Mouse (Mus musculus) hindbrain, embryonic 12.5 days (tissue): ENCODE data around the gene Crim1. TPM values are rescaled to one million over a fixed set of nuclear protein-coding genes. Genes with fewer than 3 reads are reported as not detected.

ENCODE experiments used
- ATAC-seq: fragments of 200-750 bp; cut with Nextera tagmentation; 2 replicates; pipeline ENCODE4 v1.8.0; 2017; ENCODE audit warnings: moderate TSS enrichment; ENCODE audit not compliant: low FRiP score
- H3K27ac ChIP-seq: fragments of 300-500 bp; sonication (generic); 2 replicates; pipeline ENCODE4 v1.5.1; 2016; ENCODE audit warnings: mild to moderate bottlenecking
- H3K27me3 ChIP-seq: fragments of 300-500 bp; sonication (generic); 2 replicates; pipeline ENCODE4 v1.6.1; 2016; ENCODE audit warnings: mild to moderate bottlenecking
- H3K36me3 ChIP-seq: fragments of 300-500 bp; sonication (generic); 2 replicates; pipeline ENCODE4 v1.6.1; 2016; ENCODE audit warnings: mild to moderate bottlenecking
- H3K4me1 ChIP-seq: fragments of 300-500 bp; sonication (generic); 2 replicates; pipeline ENCODE4 v1.6.1; 2016
- H3K4me2 ChIP-seq: fragments of 300-500 bp; sonication (generic); replicated peaks from 2 replicates; pipeline ENCODE4 v1.6.1; 2016; ENCODE audit warnings: mild to moderate bottlenecking
- H3K4me3 ChIP-seq: fragments of 300-500 bp; sonication (generic); 2 replicates; pipeline ENCODE4 v1.5.1; 2016; ENCODE audit warnings: mild to moderate bottlenecking
- H3K9ac ChIP-seq: fragments of 300-500 bp; sonication (generic); 2 replicates; pipeline ENCODE4 v1.6.1; 2016; ENCODE audit warnings: mild to moderate bottlenecking, moderate library complexity
- H3K9me3 ChIP-seq: fragments of 300-500 bp; sonication (generic); replicated peaks from 2 replicates; pipeline ENCODE4 v1.6.1; 2016; ENCODE audit warnings: mild to moderate bottlenecking
- WGBS: fragments of 180-500 bp; shearing (Covaris S2); methylation state at CpG from one replicate; pipeline ENCODE4 v1.1.7; 2016; 5-methylcytosine and 5-hydroxymethylcytosine counted together
- polyA plus RNA-seq: library from polyadenylated mRNA; unstranded; fragments of >200 nt; fragmentation: Nextera tagmentation; extraction: Ambion mirVana; gene quantifications from 2 replicates; pipeline ENCODE4 v1.2.1, GENCODE M21; 2016

Crim1 gene
- polyA plus RNA-seq, 1 experiment from 2014 or later, result 11.0 TPM

DNA sequence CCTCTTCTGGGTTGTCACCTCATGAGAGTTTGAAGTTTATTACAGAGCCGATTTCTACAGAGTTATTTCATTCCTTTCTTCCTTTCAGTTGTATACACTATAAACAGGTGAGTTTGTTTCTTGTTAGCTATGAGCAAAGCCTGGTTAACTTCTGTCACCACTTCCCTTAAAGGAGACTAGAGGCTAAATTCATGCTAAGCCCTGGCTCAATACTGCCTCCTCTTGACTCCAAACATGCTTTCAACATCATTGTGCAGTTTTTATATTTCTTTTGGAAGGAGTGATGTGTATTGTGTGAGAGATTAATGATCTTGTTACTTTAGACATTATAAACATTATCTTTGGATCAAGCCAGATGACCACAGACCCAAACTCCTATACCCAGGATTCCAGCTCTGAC is 170.4 kb downstream of the Crim1 start:
- Histone ChIP-seq H3K9ac (no peak overlapping the region), H3K4me2 (no peak overlapping the region), H3K4me1 (no peaks in the 10 kb centered on the region), H3K27me3 (no peaks in the 10 kb centered on the region), H3K9me3 (no peaks in the 10 kb centered on the region), H3K4me3 (no peak overlapping the region), H3K36me3 (peaks cover 44% of the 10 kb centered on the region), H3K27ac (no peak overlapping the region)
- ATAC-seq, result no peak
- WGBS, result 85% methylated on average over 1 of the region's 1 CpGs

DNA sequence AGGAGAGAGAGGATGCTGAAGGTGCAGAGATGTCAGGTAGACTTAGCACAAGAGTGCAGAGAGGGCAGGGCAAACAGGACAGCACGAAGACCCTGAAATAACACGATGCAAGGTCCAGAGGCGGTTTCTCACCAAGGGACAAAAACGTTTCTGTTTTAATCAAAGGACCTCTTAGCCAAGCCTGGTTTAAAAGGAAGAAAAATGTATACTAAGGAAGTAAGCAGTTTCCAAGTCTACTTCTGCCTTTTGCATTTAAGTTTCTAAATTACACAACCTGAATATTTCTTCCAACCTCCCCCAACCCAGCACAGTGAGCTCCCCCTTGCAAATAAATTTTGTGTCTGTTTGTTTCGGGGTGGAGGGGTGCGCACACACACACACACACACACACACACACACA is 173.1 kb downstream of the Crim1 start:
- Histone ChIP-seq H3K27ac (no peak overlapping the region), H3K9me3 (no peaks in the 10 kb centered on the region), H3K9ac (no peak overlapping the region), H3K4me2 (no peak overlapping the region), H3K4me3 (no peak overlapping the region), H3K36me3 (peaks cover 45% of the 10 kb centered on the region), H3K27me3 (no peaks in the 10 kb centered on the region), H3K4me1 (no peaks in the 10 kb centered on the region)
- ATAC-seq, result no peak
- 90% methylated on average over 6 of the region's 6 CpGs for WGBS

DNA sequence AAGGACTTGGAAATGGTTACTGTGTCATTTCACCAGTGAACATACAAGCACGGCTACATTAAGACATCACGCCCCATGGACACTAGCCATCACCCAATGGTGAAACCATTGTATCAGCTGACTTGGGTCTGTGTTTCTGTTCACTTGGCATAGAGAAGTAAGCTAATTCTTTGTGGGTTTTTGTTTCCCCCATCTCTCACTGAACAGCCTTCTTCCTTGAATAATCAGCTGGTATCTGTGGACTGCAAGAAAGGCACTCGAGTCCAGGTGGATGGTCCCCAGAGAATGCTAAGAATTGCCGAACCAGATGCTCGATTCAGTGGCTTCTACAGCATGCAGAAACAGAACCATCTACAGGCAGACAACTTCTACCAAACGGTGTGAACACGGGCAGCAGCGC is 173.8 kb downstream of the Crim1 start:
- Histone ChIP-seq H3K36me3 (peaks cover 41% of the 10 kb centered on the region), H3K4me3 (no peak overlapping the region)

DNA sequence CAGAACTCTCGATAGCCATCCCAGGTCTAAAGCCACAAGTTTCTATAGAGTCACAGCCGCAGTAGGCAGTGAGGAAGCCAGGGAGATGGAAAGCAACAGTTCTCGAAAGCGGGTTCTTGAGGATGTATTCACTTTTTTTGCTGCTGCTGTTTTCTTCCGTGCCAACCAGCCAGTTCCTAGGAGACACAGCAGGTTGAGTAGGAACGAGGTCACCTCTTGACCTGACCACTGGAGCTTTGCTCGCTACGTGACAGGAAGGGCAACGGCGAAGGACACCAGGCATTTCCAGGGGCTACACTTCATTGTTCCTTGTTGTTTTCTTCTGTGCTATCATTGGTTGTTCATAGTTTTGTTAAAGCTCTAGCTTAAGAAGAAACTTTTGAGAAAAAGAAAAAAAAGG is 174.7 kb downstream of the Crim1 start:
- H3K4me1 ChIP-seq, result no peaks in the 10 kb centered on the region
- H3K4me2 ChIP-seq, result no peak overlapping the region
- no peak overlapping the region for H3K4me3 ChIP-seq
- no peaks in the 10 kb centered on the region for H3K27me3 ChIP-seq
- H3K9me3 ChIP-seq, result no peaks in the 10 kb centered on the region
- no peak overlapping the region for H3K9ac ChIP-seq
- peaks cover 33% of the 10 kb centered on the region for H3K36me3 ChIP-seq
- 30% methylated on average over 10 of the region's 10 CpGs for WGBS
- H3K27ac ChIP-seq, result no peak overlapping the region
- ATAC-seq, result no peak

More for the DNA sequence above, 173.8 kb downstream of the Crim1 start:
- no peak for ATAC-seq
- no peak overlapping the region for H3K27ac ChIP-seq
- 90% methylated on average over 8 of the region's 8 CpGs for WGBS
- H3K27me3 ChIP-seq, result no peaks in the 10 kb centered on the region
- H3K9me3 ChIP-seq, result no peaks in the 10 kb centered on the region
- H3K9ac ChIP-seq, result no peak overlapping the region
- H3K4me1 ChIP-seq, result no peaks in the 10 kb centered on the region
- no peak overlapping the region for H3K4me2 ChIP-seq

DNA sequence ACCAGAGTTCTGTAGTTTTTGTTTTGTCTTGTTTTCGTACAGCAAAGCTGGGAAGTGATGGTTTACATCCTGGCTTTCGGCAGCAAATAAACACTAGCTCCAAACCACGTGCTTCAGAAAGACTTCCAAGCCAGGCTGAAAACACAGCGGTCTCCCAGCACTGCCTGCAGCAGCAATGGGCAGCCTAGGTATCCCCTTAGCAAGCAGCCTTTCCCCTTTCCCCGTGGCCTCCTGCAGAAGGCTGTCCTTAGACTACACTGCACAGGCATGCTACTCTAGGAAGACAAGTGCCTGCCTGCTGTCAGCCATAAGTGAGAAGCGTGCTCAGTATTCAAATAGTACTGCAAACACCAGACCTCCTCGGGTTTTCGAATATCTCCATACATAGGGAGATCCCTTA is 176.5 kb downstream of the Crim1 start:
- no peak overlapping the region for H3K27ac ChIP-seq
- no peak overlapping the region for H3K4me2 ChIP-seq
- no peak overlapping the region for H3K4me3 ChIP-seq
- H3K27me3 ChIP-seq, result no peaks in the 10 kb centered on the region
- H3K36me3 ChIP-seq, result peaks cover 33% of the 10 kb centered on the region
- no peak overlapping the region for H3K9ac ChIP-seq
- no peaks in the 10 kb centered on the region for H3K9me3 ChIP-seq
- no peak for ATAC-seq
- WGBS, result 77% methylated on average over 8 of the region's 8 CpGs
- H3K4me1 ChIP-seq, result no peaks in the 10 kb centered on the region

DNA sequence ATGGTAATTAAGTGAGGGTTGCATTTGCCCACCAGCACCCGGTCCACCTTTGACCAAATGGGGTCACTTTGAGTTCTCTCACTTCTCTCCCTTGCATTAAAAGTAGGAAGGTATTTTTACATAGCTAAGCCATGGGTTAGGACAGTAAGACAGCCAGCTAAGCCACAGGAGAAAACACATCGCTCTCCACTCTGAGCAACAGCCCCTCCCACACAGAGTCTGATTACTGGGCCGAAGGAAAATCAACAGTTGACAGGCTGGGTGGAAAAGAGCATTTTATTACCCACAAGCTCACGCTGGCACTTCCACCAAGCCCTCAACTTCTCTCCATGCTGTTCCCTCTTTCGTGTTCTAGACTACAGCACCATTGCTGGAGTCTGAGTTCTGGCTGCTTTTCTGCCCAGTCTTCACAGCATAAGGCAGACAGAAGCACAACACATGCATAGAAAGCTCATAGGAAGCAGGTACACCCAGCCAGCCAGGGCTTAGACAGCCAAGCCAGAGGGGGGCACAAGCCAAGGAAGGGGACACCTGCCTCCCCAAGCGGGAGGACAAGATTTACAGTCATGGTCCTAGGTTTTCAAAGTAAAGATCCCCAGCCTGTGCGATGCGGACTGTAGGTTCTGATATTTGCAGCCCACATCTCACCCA is 179.2 kb downstream of the Crim1 start:
- H3K9me3 ChIP-seq, result no peaks in the 10 kb centered on the region
- no peak overlapping the region for H3K9ac ChIP-seq
- H3K27me3 ChIP-seq, result no peaks in the 10 kb centered on the region
- no peak for ATAC-seq
- WGBS, result 86% methylated on average over 8 of the region's 8 CpGs
- H3K36me3 ChIP-seq, result peaks cover 27% of the 10 kb centered on the region
- no peak overlapping the region for H3K27ac ChIP-seq
- H3K4me3 ChIP-seq, result no peak overlapping the region
- no peak overlapping the region for H3K4me2 ChIP-seq
- H3K4me1 ChIP-seq, result no peaks in the 10 kb centered on the region

DNA sequence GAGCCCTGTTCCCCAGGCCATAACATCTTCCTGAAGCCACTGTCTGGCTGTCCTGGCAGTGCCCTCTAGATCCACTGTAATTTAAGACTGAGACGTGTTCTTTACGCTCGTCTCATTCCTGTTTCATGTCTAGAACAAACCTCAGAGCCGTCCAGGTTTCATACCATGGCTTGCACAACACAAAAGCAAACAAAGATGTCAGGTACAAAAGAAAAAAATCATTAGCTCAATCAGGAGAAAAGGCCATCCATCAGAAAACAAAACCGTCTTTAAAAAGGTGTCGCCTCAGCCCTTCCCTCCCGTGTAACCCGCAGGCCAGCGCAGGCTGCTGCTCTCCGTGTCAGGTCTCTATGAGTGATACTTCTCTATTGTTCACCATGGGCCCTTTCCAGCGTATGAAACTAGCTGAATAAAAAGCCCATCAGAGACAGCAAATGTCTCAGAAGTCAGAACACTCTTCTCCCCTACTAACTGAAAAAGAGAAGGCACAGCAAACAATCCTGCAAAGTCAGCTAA is 179.7 kb downstream of the Crim1 start:
- 65% methylated on average over 11 of the region's 11 CpGs for WGBS
- no peak for ATAC-seq

DNA sequence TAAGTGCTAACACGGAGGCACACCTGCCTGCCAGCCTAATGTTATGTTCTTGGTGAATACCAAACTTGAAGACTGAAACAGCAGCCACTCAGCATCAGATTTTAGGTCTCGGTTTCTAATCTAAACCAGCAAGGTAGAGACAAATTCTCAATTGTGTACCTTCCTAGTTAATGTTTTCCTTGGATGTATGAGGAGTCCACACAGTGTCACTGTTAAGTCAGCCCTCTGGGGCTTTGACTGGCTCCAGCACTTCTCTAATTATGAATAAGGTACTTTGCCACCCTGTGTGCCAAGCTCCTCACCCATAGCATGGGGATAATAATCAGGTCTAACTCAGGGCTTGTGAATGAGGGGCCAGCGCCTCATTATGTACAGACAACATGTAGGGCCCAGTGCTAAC is 182.3 kb downstream of the Crim1 start:
- no peak overlapping the region for H3K4me2 ChIP-seq
- no peaks in the 10 kb centered on the region for H3K9me3 ChIP-seq
- H3K4me1 ChIP-seq, result no peaks in the 10 kb centered on the region
- no peak overlapping the region for H3K4me3 ChIP-seq
- H3K36me3 ChIP-seq, result peaks cover 23% of the 10 kb centered on the region
- H3K27me3 ChIP-seq, result no peaks in the 10 kb centered on the region
- no peak overlapping the region for H3K9ac ChIP-seq
- 94% methylated on average over 3 of the region's 3 CpGs for WGBS
- H3K27ac ChIP-seq, result no peak overlapping the region
- no peak for ATAC-seq

More for the DNA sequence above, 179.7 kb downstream of the Crim1 start:
- no peak overlapping the region for H3K4me3 ChIP-seq
- H3K27me3 ChIP-seq, result no peaks in the 10 kb centered on the region
- no peak overlapping the region for H3K9ac ChIP-seq
- H3K27ac ChIP-seq, result no peak overlapping the region
- peaks cover 24% of the 10 kb centered on the region for H3K36me3 ChIP-seq
- H3K9me3 ChIP-seq, result no peaks in the 10 kb centered on the region
- no peak overlapping the region for H3K4me2 ChIP-seq
- H3K4me1 ChIP-seq, result no peaks in the 10 kb centered on the region

DNA sequence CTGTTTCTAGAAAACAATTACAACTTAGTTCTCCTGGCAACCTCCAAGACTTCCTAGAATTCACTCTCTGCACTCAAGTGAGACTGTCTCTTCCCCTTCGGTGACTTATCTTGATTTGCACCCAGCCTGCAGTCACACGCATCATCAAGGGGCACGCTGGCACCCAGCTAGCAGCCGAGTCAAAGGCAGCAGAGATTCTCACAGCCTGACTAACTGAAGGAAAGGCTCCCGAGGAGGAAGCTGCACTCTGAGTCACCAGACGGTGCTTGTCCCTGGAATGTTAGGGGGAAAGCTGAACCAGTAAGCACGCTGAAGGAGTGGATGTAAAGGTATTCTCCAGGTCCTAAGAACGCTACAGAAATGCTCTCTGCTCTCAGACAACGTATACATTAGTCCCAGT is 187.6 kb downstream of the Crim1 start:
- no peak overlapping the region for H3K4me3 ChIP-seq
- no peak for ATAC-seq
- no peaks in the 10 kb centered on the region for H3K27me3 ChIP-seq
- no peaks in the 10 kb centered on the region for H3K4me1 ChIP-seq
- no peak overlapping the region for H3K4me2 ChIP-seq
- H3K27ac ChIP-seq, result no peak overlapping the region
- H3K9ac ChIP-seq, result no peak overlapping the region
- WGBS, result 87% methylated on average over 9 of the region's 9 CpGs
- H3K36me3 ChIP-seq, result no peaks in the 10 kb centered on the region
- no peaks in the 10 kb centered on the region for H3K9me3 ChIP-seq

DNA sequence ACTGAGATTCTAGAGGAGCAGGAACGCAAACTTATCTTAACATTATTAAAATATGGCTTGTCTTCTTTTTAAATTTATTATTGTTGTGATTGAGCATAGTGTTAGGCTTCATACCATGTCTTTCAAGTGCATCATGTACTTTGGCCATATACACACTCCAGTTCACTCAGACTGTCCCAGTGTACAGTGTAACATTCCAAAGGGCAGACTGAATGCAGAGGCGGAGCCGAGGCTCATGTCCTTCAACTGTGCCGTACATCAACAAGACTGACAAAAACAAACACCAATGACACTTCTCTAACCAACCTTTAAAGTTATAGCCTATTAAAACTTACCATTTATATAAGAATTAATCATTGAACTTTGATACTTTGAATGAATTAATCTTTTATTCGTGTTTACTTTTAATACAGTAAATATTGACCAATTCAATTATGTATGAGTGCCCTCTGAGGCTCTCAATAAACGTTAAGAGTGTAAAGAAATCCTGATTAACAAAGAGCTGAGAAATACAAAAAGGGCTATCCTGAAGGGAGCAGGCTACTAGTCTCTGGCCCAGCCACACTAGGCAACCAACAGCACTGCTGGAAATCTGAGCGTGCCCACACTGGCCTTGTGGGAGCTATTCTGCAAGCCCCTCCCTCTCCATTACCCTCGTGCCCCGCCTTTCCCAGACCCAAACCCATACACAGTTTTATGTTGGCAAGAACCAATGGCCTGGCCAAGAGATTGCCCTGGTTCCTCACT is 188.2 kb downstream of the Crim1 start:
- H3K36me3 ChIP-seq, result no peaks in the 10 kb centered on the region
- H3K27me3 ChIP-seq, result no peaks in the 10 kb centered on the region
- no peak overlapping the region for H3K27ac ChIP-seq
- H3K4me3 ChIP-seq, result no peak overlapping the region
- 85% methylated on average over 9 of the region's 9 CpGs for WGBS
- no peak overlapping the region for H3K9ac ChIP-seq
- H3K4me1 ChIP-seq, result no peaks in the 10 kb centered on the region
- ATAC-seq, result no peak
- no peaks in the 10 kb centered on the region for H3K9me3 ChIP-seq
- H3K4me2 ChIP-seq, result no peak overlapping the region

DNA sequence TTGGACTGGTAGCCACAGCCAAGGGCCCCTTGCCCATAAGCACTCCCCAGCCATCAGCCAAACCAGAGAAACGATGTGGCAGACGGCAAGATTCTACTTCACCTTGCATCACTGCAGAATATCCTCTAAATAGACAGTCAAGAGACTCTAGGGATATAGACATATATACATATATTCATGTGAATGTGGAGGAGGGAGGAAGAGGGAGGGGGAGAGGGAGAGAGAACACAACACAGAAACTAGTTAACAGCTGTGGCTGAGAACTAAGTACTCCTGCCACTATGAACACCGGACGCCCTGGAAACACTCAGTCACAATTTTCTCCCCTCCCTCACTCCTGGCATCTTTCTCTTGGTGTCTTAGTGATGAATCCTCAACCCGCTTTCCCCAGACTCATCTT is 189.5 kb downstream of the Crim1 start:
- H3K36me3 ChIP-seq, result no peaks in the 10 kb centered on the region
- no peak for ATAC-seq
- no peaks in the 10 kb centered on the region for H3K27me3 ChIP-seq
- H3K4me3 ChIP-seq, result no peak overlapping the region
- H3K9ac ChIP-seq, result no peak overlapping the region
- no peak overlapping the region for H3K27ac ChIP-seq
- H3K4me2 ChIP-seq, result no peak overlapping the region
- H3K4me1 ChIP-seq, result no peaks in the 10 kb centered on the region
- no peaks in the 10 kb centered on the region for H3K9me3 ChIP-seq
- WGBS, result 95% methylated on average over 5 of the region's 5 CpGs

DNA sequence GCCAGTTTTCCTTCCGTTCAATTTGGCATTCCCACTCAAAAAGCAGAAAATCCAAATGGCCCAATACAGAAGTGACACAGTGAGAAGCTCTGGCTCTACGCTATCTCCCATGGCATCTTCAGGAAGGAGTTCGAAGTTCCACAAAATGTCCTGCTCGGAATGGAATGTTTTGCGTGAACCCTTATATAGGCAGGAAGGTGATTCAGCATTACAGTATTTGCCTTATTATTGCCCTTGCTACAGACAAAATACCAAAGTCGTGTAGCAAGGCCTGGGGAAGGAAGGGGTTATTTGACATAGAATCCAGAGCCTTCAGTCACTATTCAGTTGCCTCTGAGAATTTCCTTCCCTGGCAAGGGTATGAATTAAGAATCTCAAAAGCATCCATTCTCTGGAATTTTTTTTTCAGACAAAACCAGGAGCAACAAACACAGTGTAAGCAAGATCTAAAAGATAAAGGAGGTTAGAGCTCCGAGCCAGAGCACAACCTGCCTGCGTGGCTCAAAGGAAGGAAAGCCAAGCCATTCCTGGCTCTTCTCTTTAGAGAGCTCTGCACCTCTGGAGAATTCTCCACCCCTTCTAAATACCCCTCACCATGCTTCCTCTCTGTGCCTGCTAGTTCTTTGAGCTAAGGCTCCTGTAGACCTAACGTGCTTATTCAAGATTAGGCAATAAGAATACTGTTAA is 192.5 kb downstream of the Crim1 start:
- H3K27ac ChIP-seq, result no peak overlapping the region
- no peaks in the 10 kb centered on the region for H3K9me3 ChIP-seq
- no peak overlapping the region for H3K9ac ChIP-seq
- no peak for ATAC-seq
- no peaks in the 10 kb centered on the region for H3K27me3 ChIP-seq
- no peak overlapping the region for H3K4me2 ChIP-seq
- no peaks in the 10 kb centered on the region for H3K36me3 ChIP-seq
- H3K4me3 ChIP-seq, result no peak overlapping the region
- H3K4me1 ChIP-seq, result no peaks in the 10 kb centered on the region
- WGBS, result 85% methylated on average over 9 of the region's 9 CpGs
